Mouse (Mus musculus) heart, embryonic 15.5 days (tissue): ENCODE measurements around the gene Lrrc10b. TPM values are rescaled to one million over a fixed set of nuclear protein-coding genes. Genes with fewer than 3 reads are reported as not detected.

Experiments used
- ATAC-seq: fragments of 200-750 bp; cut with Nextera tagmentation; replicated peaks from 2 replicates; pipeline ENCODE4 v1.8.0; 2017; ENCODE audit warnings: low read depth, moderate TSS enrichment; ENCODE audit not compliant: insufficient number of reproducible peaks, insufficient read depth, low FRiP score
- H3K27ac ChIP-seq: fragments of 300-500 bp; sonication (generic); 2 replicates; pipeline ENCODE4 v1.5.1; 2015; ENCODE audit warnings: mild to moderate bottlenecking, inconsistent platforms
- H3K27me3 ChIP-seq: fragments of 300-500 bp; sonication (generic); 2 replicates; pipeline ENCODE4 v1.6.1; 2015; ENCODE audit warnings: inconsistent platforms
- H3K36me3 ChIP-seq: fragments of 300-500 bp; sonication (generic); 2 replicates; pipeline ENCODE4 v1.6.1; 2015; ENCODE audit warnings: mild to moderate bottlenecking, inconsistent platforms
- H3K4me1 ChIP-seq: fragments of 300-500 bp; sonication (generic); replicated peaks from 2 replicates; pipeline ENCODE4 v1.6.1; 2015; ENCODE audit warnings: inconsistent platforms
- H3K4me2 ChIP-seq: fragments of 300-500 bp; sonication (generic); 2 replicates; pipeline ENCODE4 v1.6.1; 2015; ENCODE audit warnings: inconsistent platforms, mild to moderate bottlenecking, moderate library complexity
- H3K4me3 ChIP-seq: fragments of 300-500 bp; sonication (generic); 2 replicates; pipeline ENCODE4 v1.5.1; 2015; ENCODE audit warnings: mild to moderate bottlenecking, inconsistent platforms
- H3K9ac ChIP-seq: fragments of 300-500 bp; sonication (generic); 2 replicates; pipeline ENCODE4 v1.6.1; 2015; ENCODE audit warnings: mild to moderate bottlenecking, inconsistent platforms
- H3K9me3 ChIP-seq: fragments of 300-500 bp; sonication (generic); replicated peaks from 2 replicates; pipeline ENCODE4 v1.6.1; 2016; ENCODE audit warnings: inconsistent platforms
- WGBS: fragments of 180-500 bp; shearing (Covaris S2); methylation state at CpG from one replicate; pipeline ENCODE4 v1.1.7; 2015; ENCODE audit warnings: mixed read lengths; 5-methylcytosine and 5-hydroxymethylcytosine counted together
- polyA plus RNA-seq: library from polyadenylated mRNA; unstranded; fragments of >200 nt; fragmentation: Nextera tagmentation; extraction: Ambion mirVana; gene quantifications from 2 replicates; pipeline ENCODE4 v1.2.1, GENCODE M21; 2015

The Lrrc10b gene
- polyA plus RNA-seq, 1 experiment from 2014 or later, result 0.23 TPM

DNA sequence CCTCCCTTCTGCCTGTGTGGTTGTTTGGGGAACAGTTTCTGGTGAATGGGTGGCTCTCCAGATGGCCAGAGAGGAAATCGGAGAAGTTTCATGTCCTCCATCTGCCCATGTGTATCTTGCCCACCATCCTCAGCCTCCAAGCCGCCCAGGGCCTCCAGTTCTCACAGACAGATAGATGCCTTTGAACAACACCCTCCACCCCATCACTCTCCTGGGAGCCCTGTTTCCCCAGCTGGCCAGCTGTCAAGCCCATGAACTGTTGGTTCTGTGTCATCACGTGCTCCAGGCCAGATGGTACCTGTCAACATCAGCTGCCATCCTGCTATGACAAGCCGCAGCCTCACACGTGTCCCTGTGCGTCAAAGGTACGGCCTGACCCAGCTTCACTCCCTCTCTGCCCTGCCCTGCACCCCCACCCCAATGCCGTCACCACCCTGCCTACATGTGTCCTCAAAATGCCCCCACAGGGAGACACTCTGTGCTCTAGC, 11.9 kb upstream of the Lrrc10b start:
- 30% methylated on average over 8 of the region's 8 CpGs for WGBS
- H3K9ac ChIP-seq, result no peak overlapping the region
- ATAC-seq, result no peak
- no peaks in the 10 kb centered on the region for H3K9me3 ChIP-seq
- H3K4me1 ChIP-seq, result no peaks in the 10 kb centered on the region; the same call in 1 of the 2 replicates
- H3K4me3 ChIP-seq, result no peak overlapping the region
- H3K27me3 ChIP-seq, result peaks cover 48% of the 10 kb centered on the region
- H3K4me2 ChIP-seq, result no peak overlapping the region
- no peak overlapping the region for H3K27ac ChIP-seq
- no peaks in the 10 kb centered on the region for H3K36me3 ChIP-seq

DNA sequence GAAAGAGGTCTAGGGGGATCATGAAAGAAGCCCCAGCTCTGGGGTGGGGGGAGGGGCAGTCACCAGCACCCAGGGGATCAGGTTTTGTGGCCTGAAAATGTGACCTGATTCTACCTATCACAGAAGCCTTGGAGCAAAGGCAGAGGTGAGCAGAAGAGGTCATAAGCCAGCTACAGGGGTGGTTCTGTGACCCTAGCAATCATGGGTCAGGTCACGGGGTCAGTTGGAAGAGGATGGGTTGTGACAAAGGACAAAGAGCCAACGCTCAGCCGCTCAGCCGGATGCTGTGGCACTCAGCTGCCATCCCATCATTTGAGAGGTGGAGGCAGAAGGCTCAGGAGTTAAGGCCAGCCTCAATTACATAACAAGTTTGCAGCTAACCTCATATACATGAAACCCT, 7.2 kb upstream of the Lrrc10b start:
- no peaks in the 10 kb centered on the region; the same call in 1 of the 2 replicates for H3K4me1 ChIP-seq
- no peak overlapping the region for H3K27ac ChIP-seq
- H3K9me3 ChIP-seq, result no peaks in the 10 kb centered on the region
- H3K27me3 ChIP-seq, result peaks cover 76% of the 10 kb centered on the region
- no peak overlapping the region for H3K4me2 ChIP-seq
- H3K9ac ChIP-seq, result no peak overlapping the region
- H3K36me3 ChIP-seq, result no peaks in the 10 kb centered on the region
- WGBS, result 51% methylated on average over 4 of the region's 4 CpGs
- no peak overlapping the region for H3K4me3 ChIP-seq
- no peak for ATAC-seq

DNA sequence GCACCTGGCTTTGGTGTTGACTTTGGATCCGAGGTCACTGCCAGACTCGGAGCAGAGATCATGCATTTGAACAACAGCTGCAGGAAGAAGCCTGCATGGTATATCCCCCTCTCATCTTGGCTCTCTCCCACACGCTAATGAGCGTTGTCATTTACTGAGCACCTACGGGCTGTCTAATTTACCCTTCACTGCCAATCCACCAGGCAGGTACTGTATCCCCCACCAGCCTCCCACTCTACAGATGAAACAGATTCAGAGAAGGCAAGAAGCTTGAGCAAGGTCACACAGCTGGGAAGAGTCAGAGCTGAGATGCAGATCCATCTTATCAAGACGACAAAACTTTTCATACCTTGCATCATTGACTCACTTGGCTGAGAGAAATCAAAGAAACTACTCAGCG, 4.3 kb upstream of the Lrrc10b start:
- Histone ChIP-seq H3K4me2 (no peak overlapping the region), H3K9ac (no peak overlapping the region), H3K4me1 (peaks cover 16% of the 10 kb centered on the region), H3K27me3 (peaks cover 95% of the 10 kb centered on the region), H3K9me3 (no peaks in the 10 kb centered on the region), H3K27ac (no peak overlapping the region), H3K36me3 (no peaks in the 10 kb centered on the region), H3K4me3 (no peak overlapping the region)
- no peak for ATAC-seq
- 34% methylated on average over 7 of the region's 7 CpGs for WGBS

DNA sequence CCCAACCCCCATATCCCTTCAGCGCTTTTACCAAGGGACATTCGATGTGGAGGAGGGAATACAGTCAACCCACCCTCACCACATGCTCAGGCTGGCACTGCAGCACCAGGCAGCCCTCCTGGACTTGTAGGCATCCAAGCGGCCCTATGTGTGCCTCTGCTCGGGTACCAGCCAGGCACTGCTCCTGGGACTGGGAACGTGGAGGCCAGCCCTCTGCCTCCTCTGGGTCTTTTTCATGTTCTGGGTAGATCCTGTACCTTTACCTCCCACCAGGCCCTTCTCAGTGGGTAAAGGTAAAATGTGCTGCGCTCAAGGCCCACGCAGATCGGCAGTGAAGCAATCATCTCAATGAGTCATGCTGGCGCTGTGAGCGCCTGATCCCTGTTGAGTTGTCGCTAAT, 2.6 kb upstream of the Lrrc10b start:
- peaks cover 19% of the 10 kb centered on the region for H3K4me1 ChIP-seq
- ATAC-seq, result no peak
- H3K4me3 ChIP-seq, result no peak overlapping the region
- 47% methylated on average over 11 of the region's 11 CpGs for WGBS
- no peak overlapping the region for H3K4me2 ChIP-seq
- peaks cover 97% of the 10 kb centered on the region for H3K27me3 ChIP-seq
- no peak overlapping the region for H3K27ac ChIP-seq
- no peaks in the 10 kb centered on the region for H3K9me3 ChIP-seq
- no peak overlapping the region for H3K9ac ChIP-seq
- H3K36me3 ChIP-seq, result no peaks in the 10 kb centered on the region

DNA sequence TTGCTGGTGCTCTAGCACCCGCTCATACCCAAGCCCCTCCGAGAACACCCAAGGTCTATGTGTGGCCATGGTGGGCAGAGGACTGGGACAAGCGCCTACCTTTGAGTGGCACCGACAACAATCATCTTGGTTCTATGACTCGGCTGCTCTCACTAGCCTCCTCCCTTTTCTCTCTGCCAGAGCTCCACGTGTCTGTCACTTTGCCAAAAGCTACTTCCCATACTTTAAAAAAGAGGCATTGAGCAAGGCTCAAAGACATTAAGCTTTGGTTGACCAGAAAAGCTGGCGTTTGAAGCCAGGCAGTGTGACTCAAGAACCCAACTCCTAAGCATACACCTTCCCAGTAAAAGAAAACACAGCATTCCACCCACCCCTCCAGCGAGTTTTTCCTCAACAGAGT, 823 bp upstream of the Lrrc10b start:
- no peaks in the 10 kb centered on the region for H3K36me3 ChIP-seq
- H3K4me1 ChIP-seq, result peaks cover 19% of the 10 kb centered on the region
- no peak for ATAC-seq
- H3K4me3 ChIP-seq, result peak overlapping the region; percentile 50
- no peak overlapping the region for H3K27ac ChIP-seq
- peak overlapping the region; percentile 86 for H3K4me2 ChIP-seq
- no peak overlapping the region for H3K9ac ChIP-seq
- 15% methylated on average over 8 of the region's 8 CpGs for WGBS
- peaks cover 97% of the 10 kb centered on the region for H3K27me3 ChIP-seq
- no peaks in the 10 kb centered on the region for H3K9me3 ChIP-seq

DNA sequence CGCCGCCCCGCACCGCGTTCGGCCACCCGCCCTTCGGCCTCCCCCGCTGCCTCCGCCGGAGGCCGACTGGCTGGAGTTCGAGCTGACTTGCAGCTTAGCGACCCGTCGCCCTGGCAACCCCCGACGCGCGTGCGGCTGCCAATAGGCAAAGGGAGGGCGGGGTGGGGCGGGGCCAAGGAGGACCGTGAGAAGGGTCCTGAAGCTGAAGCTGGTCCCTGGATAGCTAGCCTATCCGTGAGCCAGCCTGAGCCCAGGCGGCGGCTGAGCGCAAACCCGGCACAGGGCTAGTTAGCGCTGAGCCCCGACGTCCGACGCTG, 169 bp upstream of the Lrrc10b start:
- Histone ChIP-seq H3K36me3 (no peaks in the 10 kb centered on the region), H3K4me3 (peak overlapping the region; percentile 50), H3K27ac (no peak overlapping the region), H3K4me2 (peak overlapping the region; percentile 86), H3K4me1 (peaks cover 19% of the 10 kb centered on the region), H3K27me3 (peaks cover 98% of the 10 kb centered on the region), H3K9me3 (no peaks in the 10 kb centered on the region), H3K9ac (no peak overlapping the region)
- 1% methylated on average over 31 of the region's 34 CpGs for WGBS
- peak; percentile 72 for ATAC-seq

DNA sequence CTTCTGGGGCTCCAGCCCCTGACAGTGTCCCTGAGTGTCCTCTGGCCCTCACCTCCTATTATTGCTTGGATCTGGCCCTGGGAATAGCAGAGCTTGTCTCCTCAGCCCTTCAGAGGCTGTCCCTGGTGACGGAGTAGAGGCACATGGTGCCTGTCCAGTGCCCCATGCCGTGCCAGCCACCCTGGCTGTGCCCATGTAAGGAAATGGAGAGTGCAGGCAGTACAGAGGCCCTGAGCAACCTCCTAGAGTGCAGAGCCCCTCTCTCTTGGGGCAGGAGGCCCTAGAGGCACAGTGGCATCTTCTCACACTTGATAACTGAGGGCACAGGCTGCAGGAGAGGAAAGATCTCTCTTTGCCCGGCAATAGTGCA, 1.9 kb downstream of the Lrrc10b start:
- H3K4me2 ChIP-seq, result no peak overlapping the region
- H3K4me1 ChIP-seq, result peaks cover 19% of the 10 kb centered on the region
- no peak overlapping the region for H3K4me3 ChIP-seq
- no peak overlapping the region for H3K9ac ChIP-seq
- H3K9me3 ChIP-seq, result no peaks in the 10 kb centered on the region
- peaks cover 96% of the 10 kb centered on the region for H3K27me3 ChIP-seq
- ATAC-seq, result no peak
- WGBS, result 66% methylated on average over 3 of the region's 3 CpGs
- H3K36me3 ChIP-seq, result no peaks in the 10 kb centered on the region
- no peak overlapping the region for H3K27ac ChIP-seq

DNA sequence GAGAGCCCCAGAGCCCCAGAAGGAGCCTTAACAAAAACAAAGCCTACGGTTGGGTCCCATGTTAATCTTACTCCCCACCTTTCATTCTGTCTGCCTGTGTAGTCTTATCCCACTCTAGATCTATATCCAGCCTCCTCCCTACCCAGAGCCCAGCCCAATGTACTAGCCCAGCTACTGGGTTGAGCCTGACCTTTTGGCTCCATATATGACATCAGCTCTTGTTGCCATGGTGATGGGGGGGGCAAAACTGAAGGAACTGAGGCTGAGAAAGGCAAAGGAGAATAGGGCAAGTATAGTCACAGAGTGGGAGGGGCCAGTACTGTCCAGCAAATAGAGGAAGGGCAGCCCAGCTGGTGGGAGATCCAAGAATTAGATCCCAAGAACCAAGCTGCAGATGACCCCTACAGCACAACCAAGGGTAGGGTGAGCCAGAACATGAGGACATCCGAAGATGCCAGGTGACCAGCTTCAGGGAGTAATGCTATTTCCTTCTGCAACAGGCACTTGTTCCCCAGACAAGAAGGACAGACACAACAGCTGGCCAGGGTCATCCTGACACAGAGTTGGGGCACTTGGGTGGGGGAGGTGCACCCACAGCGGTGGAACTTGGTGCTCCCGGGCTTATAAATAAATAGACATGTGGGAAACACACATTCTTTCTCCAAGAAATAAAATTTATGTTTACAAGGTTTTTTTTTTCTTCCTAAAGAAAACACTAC, 2.4 kb downstream of the Lrrc10b start:
- no peak for ATAC-seq
- Histone ChIP-seq H3K27ac (no peak overlapping the region), H3K36me3 (no peaks in the 10 kb centered on the region), H3K9me3 (no peaks in the 10 kb centered on the region), H3K9ac (no peak overlapping the region), H3K4me2 (no peak overlapping the region), H3K27me3 (peaks cover 95% of the 10 kb centered on the region), H3K4me3 (no peak overlapping the region), H3K4me1 (peaks cover 19% of the 10 kb centered on the region)
- WGBS, result 49% methylated on average over 4 of the region's 4 CpGs

DNA sequence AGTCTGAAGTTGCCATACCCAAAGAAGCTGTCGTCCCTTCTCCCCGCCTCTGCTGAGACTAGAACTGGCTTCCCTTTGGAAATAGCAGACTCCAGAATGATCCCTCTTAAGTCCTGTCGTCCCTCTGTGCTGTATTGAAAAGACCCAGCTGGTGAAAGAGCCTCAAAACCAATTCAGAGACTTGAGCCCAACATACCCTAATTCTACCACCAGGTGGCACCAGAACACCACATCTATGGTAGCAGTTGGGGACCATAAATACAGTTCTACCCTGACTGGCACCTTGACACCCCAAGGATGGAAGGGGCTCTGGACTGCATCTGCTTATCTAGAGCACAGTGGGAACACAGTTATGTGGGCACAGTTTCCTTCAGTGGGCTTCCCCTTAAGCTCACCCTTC, 7.6 kb downstream of the Lrrc10b start:
- 0 out of 2 replicates have a peak, but pooled peaks have one; percentile 16 for ATAC-seq
- Histone ChIP-seq H3K4me2 (no peak overlapping the region), H3K27me3 (peaks cover 44% of the 10 kb centered on the region), H3K4me1 (no peaks in the 10 kb centered on the region), H3K36me3 (no peaks in the 10 kb centered on the region), H3K4me3 (no peak overlapping the region), H3K9ac (no peak overlapping the region), H3K27ac (no peak overlapping the region), H3K9me3 (no peaks in the 10 kb centered on the region)
- 4% methylated on average over 3 of the region's 3 CpGs for WGBS

DNA sequence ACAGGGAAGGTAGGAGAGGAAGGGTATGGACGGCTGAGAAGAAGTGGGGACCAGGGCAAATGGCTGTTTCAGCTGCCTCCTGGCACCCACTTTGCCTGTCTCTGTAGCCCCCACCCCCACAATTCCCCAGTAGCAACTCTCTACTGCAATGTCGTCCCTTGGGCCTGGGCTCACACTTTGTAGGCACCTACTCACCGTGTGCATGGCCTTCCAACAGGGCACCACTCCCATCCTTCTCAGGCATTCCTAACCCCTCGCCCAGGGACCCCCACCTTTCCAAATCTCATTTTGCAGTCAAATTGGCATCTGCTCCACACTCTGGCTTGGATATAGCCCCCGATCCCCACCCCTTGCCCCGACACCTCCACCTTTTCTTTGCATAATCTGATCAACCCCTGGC, 8.1 kb downstream of the Lrrc10b start:
- H3K4me2 ChIP-seq, result no peak overlapping the region
- H3K27me3 ChIP-seq, result peaks cover 38% of the 10 kb centered on the region
- H3K4me1 ChIP-seq, result no peaks in the 10 kb centered on the region
- ATAC-seq, result no peak
- H3K27ac ChIP-seq, result no peak overlapping the region
- no peaks in the 10 kb centered on the region for H3K9me3 ChIP-seq
- H3K9ac ChIP-seq, result no peak overlapping the region
- no peak overlapping the region for H3K4me3 ChIP-seq
- no peaks in the 10 kb centered on the region for H3K36me3 ChIP-seq
- WGBS, result 52% methylated on average over 6 of the region's 6 CpGs

DNA sequence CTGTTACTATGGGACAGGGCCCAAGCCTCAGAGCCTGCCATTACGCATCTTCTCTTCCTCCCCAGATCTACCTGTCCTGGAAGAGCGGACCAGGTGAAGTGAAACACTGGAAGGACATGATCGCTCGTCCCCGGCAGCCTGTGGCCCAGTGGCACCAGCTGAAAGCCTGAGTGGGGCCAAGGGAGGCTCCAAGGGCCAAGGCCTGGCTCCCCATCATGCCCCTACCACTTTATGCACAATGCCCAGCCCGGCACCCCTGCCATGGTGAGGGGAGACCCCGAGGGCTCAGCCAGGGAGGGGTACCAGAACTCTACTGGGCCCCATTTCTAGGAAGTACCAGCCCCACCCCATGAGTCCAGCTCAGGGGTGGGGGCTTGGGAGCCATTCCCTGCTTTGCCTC, 9.0 kb downstream of the Lrrc10b start:
- H3K27me3 ChIP-seq, result peaks cover 30% of the 10 kb centered on the region
- 93% methylated on average over 7 of the region's 7 CpGs for WGBS

DNA sequence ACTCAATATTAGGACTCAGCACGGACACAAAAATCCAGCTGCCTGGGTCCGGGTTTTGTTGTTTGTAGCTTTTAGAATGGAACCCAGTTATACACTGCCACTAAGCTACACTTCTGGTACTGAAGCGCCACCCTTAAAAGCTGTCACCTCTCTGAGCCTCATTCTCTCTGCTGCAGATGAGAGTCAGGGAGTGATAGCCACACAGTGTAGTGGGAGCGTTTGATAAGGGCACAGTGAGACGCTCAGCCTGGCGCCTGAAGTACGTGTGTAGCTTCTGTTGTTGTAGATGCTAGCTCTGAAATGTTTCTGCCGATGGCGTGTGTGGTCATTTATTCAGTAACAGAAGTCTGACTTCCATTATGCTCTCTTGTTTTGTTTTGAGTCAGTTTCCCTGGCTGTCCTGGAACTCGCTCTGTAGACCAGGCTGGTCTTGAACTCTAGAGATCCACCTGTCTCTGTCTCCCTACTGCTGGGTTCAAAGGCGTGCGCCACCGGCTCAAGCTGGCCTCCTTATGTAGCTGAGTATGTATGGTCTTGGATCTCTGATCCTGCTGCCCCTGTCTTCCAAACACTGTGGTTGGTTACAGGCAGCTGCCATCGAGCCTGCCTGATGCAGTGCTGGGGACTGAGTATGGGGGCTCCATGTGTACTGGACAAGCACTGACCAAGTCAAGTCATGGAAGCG, 12.4 kb downstream of the Lrrc10b start:
- WGBS, result 60% methylated on average over 15 of the region's 15 CpGs
- H3K4me1 ChIP-seq, result no peaks in the 10 kb centered on the region
- no peaks in the 10 kb centered on the region for H3K36me3 ChIP-seq
- H3K27me3 ChIP-seq, result peaks cover 11% of the 10 kb centered on the region; the same call in 1 of the 2 replicates
- H3K27ac ChIP-seq, result no peak overlapping the region
- no peak overlapping the region for H3K4me2 ChIP-seq
- no peak for ATAC-seq
- H3K9me3 ChIP-seq, result no peaks in the 10 kb centered on the region
- H3K4me3 ChIP-seq, result no peak overlapping the region
- no peak overlapping the region for H3K9ac ChIP-seq

More for the DNA sequence above, 9.0 kb downstream of the Lrrc10b start:
- Histone ChIP-seq H3K4me1 (no peaks in the 10 kb centered on the region), H3K36me3 (no peaks in the 10 kb centered on the region), H3K9ac (no peak overlapping the region), H3K4me3 (no peak overlapping the region), H3K9me3 (no peaks in the 10 kb centered on the region), H3K4me2 (no peak overlapping the region), H3K27ac (no peak overlapping the region)
- ATAC-seq, result no peak
